Mouse (Mus musculus): ENCODE data around the gene Acbd4.

Gene Acbd4

DNA sequence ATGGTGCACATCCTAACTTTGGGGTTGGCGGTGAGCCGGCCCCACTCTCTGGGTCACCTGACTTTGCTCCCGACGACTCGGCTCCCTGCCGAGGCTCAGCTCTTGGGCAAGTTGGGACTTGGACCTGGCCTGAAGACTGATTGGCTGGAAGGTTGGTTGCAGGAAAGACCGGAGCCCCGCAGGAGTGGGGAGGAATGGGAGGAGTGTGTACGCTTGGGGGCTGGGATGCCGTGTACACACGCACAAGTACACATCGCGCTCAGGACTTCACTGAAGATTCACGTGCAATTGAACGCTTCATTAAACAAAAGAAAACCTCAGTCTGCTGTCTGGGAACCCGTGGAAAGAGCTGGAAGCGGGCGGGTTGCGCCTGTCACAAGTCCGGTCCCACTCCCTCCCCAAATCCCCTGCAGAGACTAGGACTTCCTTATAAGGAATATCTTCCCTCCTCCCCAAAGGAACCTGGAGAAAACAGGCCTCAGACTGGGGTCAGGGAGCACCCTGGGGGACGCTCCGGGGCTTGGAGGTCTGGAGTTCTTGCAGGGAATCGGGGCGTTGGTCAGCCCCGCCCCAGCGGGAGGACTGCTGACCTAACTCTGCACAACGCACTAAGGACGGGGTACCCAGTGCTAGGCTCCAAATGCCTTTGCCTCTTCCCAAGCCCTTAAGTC is 10.5 kb downstream of the Acbd4 start:
- in situ Hi-C loops (cut with MboI, MseI), result no loop called here

GRCm38 (mm10) chr11:103112552-103112912 is 11.1 kb downstream of the Acbd4 start:
- in situ Hi-C loops (cut with MboI, MseI), result no loop called here

DNA sequence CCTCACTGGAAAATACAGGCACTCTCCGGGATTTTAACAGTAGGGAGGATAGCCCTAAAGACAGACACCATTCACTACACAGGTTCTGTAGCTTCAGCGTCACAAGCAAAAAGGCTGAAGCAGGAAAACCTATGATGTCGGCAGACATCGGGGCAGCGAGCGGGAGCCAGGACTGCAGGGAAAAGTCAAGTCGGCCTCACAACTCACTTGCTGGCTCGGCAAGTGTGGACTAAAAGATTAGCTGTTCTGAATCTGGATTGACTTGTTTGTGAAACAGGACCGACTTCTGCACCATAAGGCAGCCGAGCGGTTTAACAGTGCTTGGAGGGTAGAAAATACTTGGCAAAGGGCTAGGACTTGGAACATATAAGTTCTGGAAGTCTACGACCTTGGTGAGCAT is 11.5 kb downstream of the Acbd4 start:
- in situ Hi-C loops (cut with MboI, MseI), result no loop called here

- in situ Hi-C loops (cut with MboI, MseI), result no loop called here
Measured at GRCm38 (mm10) chr11:103113771-103114170, 12.3 kb downstream of the Acbd4 start.

DNA sequence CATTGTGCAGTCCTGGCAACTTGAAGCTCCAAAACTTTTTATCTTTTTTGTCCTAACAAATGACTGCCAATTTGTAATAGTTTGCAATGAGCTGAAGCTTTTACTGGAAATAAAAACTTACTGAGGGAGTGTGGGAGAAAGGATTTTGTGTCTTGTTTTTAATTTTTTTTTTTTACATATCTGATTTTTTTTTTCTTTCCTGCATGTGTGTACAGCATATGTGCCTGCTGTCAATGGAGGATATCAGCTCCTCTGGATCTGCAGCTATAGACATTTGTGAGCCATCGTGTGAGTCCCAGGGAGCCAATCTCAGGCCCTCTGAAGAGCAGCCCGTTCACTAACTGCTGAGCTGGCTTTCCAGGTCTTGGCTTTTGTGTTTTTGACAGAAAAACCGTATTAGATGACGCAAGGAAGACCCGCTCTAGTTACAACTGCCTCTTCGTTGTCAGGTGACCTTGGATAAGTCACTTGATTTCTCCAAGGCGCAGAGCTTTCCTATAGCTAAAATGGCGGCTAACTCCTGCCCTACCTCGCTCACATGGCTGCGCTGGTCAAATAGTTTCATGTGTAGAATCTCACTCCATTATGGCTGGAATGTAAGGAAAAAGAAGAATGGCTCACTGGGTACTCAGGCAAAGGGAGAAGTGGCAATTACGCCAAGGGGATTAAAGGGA is 12.9 kb downstream of the Acbd4 start:
- in situ Hi-C loops (cut with MboI, MseI), result no loop called here

DNA sequence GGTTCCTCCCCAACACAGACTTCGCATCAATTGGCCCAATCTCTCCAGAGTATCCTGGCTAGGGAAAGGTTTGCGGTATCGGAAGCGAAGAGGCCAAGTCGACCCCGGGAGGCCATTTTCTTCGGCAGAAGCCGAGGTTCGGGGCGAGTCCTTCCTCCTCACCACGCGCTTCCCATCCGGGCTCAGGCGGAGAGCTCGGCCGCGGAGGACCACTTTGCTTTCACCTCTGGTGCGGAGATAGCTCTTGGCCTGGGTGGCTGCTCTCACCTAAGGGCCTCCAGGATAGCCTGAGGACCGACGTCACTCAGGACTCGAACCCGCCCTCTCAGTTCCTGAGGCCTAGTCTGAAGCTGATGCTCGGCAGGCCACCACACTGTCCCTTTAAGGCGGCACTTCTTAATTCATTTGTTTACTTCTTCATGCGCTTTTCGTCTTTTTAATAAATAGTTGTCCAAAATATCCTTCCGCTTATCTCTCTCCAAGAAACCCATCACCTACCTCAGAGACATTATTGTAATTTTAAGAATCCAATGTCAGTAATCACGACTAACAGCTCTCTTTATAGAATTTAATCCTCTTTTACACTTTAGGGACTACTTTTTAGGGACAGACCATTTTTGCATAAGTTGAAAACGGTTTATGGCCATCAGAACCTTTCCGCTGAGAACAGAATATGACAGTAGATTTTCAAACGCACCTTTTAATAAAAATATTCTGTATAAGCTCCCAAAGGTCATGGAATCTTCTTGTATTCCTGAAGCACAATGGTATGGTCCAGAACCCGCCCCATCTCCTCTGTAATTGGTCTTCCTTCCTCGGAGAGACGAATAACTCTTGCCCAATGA is 13.9 kb downstream of the Acbd4 start:
- in situ Hi-C loops (cut with MboI, MseI), result no loop called here

GRCm38 (mm10) chr11:103116008-103116818 is 14.7 kb downstream of the Acbd4 start, which contains the start of gene Hexim1:
Gene Hexim1 (plus strand): TSS chr11:103116231.
- in situ Hi-C loops (cut with MboI, MseI), result no loop called here

DNA sequence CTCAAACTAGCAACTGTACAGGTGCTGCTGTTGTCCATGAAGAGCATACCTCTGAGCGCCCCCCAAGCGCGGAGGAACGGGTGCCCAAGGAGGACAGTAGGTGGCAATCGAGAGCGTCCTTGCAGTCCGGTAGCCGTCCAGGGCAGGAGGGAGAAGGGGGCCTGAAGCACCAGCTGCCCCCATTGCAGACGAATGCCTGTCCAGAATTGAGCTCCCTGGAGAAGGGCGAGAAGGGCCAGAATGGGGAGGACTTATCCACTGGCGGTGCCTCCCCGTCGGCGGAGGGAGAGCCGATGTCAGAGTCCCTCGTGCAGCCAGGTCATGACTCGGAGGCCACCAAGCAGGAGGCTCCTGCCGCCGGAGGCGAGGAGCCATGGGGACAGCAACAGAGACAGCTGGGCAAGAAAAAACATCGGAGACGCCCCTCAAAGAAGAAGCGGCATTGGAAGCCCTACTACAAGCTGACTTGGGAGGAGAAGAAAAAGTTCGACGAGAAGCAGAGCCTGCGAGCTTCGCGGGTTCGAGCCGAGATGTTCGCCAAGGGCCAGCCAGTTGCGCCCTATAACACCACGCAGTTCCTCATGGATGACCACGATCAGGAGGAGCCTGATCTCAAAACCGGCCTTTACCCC is 15.6 kb downstream of the Acbd4 start:
- in situ Hi-C loops (cut with MboI, MseI), result no loop called here

DNA sequence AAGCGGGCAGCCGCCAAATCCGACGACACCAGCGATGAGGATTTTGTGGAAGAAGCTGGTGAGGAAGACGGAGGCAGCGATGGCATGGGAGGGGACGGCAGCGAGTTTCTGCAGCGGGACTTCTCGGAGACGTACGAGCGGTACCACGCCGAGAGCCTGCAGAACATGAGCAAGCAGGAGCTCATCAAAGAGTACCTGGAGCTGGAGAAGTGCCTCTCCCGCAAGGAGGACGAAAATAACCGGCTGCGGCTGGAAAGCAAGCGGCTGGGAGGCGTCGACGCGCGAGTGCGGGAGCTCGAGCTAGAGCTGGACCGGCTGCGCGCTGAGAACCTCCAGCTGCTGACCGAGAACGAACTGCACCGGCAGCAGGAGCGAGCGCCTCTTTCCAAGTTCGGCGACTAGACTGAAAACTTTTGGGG is 16.1 kb downstream of the Acbd4 start:
- in situ Hi-C loops (cut with MboI, MseI), result no loop called here

- in situ Hi-C loops (cut with MboI, MseI), result no loop called here
Measured at GRCm38 (mm10) chr11:103118866-103119265, 17.4 kb downstream of the Acbd4 start.

DNA sequence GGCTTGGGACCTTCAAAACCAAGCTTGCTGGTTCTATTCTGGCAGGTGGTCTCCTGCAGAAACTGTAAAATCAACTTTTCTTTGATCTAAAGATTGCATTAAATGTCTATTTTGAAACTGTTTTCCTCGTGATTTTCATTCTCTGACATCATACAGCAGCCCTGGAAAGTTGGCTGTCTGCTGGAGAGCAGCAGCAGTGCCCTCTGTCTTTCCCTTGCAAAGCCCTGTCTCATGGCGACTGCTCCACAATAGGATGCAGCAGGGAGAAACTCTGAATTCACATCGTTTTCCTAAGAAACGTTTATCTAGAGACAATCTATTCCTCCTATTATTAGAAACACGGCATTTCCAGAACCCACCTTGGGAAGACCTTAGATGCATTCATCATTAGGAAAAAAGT is 18.1 kb downstream of the Acbd4 start:
- in situ Hi-C loops (cut with MboI, MseI), result no loop called here

DNA sequence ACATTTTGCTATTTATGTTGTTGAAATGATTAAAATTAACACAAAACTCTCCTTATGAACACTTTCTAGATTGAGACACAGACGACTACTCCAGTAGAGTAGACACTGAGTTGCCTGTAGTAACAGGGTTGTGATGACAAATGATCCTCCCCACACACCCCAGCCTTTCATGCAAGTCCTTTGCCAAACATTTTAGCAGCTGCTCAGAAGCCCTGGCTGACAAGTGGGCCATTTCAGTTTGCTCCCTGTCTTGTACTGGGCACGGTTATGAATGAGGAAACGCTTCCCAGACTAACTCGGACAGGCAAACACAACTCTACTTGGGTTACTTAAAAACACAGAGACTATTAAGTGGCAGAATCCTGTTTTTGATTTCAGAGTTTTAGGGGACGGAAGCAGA is 18.8 kb downstream of the Acbd4 start:
- in situ Hi-C loops (cut with MboI, MseI), result no loop called here

- in situ Hi-C loops (cut with MboI, MseI), result no loop called here
Measured at GRCm38 (mm10) chr11:103131701-103132575, 30.5 kb downstream of the Acbd4 start, which contains the start of gene Hexim2. Gene Hexim2 (plus strand): TSS chr11:103132429.

DNA sequence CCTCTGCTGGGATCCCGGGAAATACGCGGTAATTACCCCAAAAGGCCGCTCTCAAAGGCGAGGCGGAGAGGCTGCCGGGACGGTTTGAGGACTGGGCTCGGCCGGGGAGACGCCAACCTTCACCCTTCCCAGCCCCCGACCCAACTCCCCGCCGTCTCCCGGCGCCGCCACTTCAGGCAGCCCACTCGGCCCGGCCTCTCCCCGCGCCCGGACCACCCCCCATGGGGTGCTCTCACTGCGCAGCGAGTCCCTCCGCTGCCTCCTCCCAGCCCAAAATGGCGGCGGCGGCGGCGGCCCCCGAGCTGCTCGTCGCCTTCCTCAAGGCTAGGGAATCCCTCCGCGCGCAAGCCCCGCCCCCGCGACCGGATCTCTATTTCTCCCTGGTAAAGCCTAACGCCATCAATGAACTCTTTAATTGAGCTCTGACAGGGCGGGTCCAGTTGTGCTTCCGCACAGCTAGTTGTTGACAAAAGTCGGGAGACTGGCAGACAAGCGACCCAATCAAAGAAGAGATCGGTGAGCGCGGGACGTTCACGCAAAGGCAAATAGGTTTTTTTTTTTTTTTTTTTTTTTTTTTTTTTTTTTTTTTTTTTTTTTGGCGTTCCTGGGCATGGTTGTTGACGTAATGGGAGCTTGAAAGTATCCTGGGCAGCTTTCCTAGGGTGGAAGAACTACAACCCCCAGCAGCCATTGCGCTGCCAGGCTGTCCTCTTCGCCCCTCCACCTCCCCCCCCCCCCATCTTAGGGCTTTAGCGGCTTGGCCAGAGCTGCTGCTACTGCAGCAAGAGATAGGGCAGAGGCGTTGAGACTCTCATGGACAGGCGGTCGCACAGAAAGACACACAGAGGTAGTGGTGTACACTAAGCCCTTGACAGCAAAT is 31.3 kb downstream of the Acbd4 start:
- in situ Hi-C loops (cut with MboI, MseI), result no loop called here

DNA sequence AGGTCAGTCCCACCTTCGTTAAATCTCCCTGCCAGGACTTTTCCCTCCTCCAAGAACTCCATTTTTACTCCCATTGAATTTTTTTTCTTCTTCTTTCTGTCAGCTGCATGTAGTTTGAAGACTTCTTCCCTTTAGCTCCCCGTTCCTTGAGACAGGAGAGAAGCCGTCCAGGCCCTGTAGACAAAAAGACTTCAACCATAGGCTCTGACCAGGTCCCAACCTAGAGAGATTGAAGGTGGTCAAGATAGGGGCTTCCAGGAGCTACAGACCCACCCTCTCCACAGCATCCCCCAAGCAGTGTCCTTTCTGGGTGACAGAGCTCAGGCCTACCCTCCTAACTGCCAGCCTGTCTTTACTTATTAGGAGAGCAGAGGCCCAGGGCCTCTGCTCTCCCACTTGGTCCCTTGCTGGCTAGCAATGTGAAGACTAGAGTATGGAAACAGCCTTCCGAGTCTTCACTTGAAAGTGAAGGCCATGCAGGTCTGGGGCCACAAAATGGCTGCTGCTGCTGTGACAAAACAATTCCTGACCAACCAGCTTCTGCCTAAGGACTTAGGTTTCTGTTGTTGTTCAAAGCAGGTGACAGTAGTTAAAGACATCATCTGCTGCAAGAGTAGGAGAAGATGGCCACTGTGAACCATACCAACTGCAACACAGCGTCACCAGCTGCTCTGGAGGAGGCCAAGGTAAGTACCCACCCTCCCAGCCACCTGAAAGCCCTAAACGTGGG is 32.1 kb downstream of the Acbd4 start:
- in situ Hi-C loops (cut with MboI, MseI), result no loop called here

- in situ Hi-C loops (cut with MboI, MseI), result no loop called here
Measured at GRCm38 (mm10) chr11:103134221-103134620, 32.7 kb downstream of the Acbd4 start.

GRCm38 (mm10) chr11:103136039-103136577 is 34.6 kb downstream of the Acbd4 start:
- in situ Hi-C loops (cut with MboI, MseI), result no loop called here
